Mouse (Mus musculus) layer of hippocampus, adult 9-10 months (tissue): Measurements from ENCODE around the gene Il6st.
A peak's percentile ranks its signal among the peaks of the same experiment; 100 is the strongest.
"Not testable (repeated sequence)": the region's sequence is repeated elsewhere in the genome, so short reads cannot be mapped to it uniquely, and the experiment has no call there.

Experiments
- DNase-seq: peaks from one replicate; pipeline ENCODE4 v3.0.0; 2022; ENCODE audit warnings: low spot score

Il6st gene

GRCm38 (mm10) chr13:112463868-112464625, at the start of gene Il6st:
Il6st (plus strand) TSS chr13:112464070.
- DNase-seq = peak; percentile 72

- no peak for DNase-seq
Observed at GRCm38 (mm10) chr13:112415896-112416295, 48.0 kb upstream of the Il6st start.

DNA sequence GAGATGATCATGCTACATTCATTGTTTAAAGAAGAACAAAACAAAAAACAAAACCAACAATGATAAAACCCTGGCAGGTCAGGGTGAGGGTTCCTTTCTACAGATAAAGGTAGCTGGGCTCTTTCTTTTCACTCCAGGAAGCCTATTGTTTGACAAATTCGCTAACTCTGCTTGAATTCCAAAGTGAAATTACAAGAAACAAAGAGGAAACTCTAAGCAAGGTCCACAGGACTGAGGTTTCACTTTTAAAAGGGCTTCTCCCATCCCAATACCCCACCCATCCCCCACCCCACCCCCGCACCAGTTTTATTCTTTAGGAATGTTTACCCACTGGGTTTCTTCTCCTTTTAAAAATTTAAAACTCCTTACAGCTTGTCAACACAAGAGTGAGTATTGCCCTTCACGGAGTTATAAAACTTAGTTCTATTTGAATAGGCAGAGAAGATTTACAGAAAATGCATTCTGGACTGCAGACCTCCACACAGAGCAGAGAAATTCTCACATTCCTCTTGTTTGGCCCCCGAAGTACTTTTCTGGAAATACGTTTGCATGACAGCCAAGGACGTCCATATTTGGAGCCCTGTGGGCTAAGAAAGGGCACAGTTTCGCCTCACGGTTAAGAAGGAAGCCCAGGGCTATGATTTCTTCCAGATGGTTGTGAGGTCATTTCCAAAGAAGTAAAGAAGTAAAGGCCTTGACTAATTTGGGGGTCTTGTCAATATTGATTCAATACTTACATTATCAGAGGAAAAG, 47.3 kb upstream of the Il6st start:
- no peak for DNase-seq

GRCm38 (mm10) chr13:112417163-112417523, 46.7 kb upstream of the Il6st start:
- no peak for DNase-seq

GRCm38 (mm10) chr13:112417861-112418423, 45.9 kb upstream of the Il6st start:
- DNase-seq = no peak

DNA sequence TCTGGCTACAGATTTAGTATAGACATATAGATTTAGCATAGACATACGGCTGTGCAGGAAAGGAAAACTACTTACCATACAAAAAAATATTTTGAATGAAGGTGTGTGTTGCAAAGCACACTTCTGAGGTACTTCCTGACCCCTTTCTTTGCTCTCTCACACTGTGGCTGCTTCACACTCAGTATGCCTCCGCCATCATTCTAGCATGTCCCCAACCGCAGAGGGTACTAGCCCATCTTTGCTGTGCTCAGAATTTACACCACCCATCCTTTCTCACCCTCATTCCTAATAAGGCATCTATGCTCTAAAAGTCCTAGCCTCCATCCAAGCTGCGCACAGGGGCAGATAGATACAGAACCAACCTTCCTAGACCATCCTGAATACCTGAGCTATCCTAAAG, 45.3 kb upstream of the Il6st start:
- DNase-seq = no peak

DNA sequence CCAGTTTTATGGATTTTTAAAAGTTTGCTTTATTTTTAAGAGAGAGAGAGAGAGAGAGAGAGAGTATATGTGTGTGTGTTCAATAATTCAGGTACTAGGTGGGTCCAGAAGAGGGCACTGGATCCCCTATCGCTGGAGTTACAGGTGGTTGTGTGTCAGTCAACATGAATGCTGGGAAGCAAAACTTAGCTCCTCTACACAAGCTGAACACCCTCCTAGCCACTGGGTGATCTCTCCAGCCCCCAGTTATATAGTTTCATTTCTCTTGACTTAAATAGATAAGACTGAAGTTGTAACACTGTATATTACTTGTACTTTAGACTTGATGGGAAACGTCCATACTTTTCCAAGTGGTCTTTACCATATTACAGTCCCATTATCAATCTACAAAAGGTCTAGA, 39.7 kb upstream of the Il6st start:
- DNase-seq = no peak

DNA sequence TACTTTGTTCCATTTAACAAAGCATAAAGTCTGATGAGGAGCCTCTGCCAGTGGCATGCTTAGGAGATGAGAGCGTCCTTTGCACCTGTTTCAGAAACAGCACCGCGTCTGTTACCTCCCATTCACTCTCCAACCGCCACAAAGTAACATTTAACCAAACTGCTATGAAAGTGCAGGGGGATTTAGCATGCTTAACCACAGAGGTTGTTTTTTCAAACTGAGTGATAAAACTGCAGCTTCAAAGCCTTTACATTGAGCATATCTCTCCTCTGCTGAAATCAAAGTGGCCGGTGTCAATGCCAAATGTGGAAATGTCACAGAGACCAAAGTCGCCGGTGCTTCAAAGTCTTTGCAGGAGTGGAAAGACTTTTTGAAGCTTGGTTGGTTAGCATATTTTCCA, 39.2 kb upstream of the Il6st start:
- no peak for DNase-seq

DNA sequence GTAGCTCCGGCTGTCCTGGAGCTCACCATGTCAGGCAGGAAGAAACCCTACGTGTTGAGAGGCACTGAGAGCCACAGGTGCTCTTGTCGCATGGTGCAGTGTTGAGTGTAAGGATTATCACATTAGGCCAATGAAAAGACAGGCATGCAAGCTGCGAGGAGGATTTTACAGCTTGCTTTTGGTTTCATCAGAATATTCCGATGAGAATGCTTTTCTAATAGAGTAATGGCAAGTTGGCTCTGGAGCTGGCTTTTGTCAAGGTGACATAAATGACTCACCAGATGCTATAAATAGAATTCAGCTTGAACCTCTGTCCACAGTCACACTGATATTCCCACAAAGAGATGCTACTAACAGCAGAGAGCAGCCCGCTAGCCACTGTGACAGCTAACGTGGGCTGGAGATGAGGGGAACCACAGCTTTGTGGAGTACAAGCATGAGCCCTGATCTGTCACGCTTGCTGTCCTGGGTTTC, 38.7 kb upstream of the Il6st start:
- no peak for DNase-seq

GRCm38 (mm10) chr13:112426265-112427135, 37.4 kb upstream of the Il6st start:
- DNase-seq = no peak

- DNase-seq = not testable (repeated sequence)
Observed at GRCm38 (mm10) chr13:112427136-112427470, 36.8 kb upstream of the Il6st start.

GRCm38 (mm10) chr13:112427521-112427920, 36.3 kb upstream of the Il6st start:
- DNase-seq = no peak

- DNase-seq = no peak
Observed at GRCm38 (mm10) chr13:112433271-112433670, 30.6 kb upstream of the Il6st start.

DNA sequence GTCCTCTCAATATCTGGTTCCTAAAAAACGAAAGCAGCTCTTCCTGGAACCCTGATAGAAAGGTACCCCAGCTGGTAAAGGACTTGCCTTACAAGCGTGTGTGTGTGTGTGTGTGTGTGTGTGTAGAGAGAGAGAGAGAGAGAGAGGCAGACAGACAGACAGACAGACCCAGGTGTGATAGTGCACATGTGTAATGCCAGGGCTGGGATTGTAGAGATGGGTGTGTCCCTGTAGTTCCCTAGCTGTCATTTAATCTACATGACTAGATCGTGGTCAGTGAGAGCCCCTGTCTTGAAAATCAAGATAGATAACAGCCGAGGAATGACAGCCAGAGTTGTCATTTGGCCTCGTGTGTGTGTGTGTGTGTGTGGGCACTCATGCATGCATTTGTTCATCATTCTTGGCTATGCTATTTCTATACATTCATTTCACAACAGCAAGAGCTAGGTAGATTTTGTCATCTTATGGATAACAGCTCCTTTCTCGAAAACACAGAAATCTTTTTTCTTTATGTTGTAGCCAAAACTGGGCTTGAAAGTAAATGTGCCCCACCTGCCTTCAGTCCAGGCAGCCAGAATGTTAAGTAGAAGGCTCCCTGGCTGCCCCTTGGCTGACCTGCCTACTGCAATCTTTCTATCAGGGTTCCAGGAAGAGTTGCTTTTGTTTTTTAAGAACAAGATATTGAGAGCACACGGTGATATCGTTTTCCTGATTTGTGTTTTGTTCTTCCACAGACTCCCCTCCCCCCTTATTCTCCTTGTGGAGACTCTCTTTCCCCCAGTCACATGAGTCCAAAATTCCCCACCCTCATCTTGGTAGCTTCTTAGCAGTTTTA, 28.4 kb upstream of the Il6st start:
- no peak for DNase-seq

DNA sequence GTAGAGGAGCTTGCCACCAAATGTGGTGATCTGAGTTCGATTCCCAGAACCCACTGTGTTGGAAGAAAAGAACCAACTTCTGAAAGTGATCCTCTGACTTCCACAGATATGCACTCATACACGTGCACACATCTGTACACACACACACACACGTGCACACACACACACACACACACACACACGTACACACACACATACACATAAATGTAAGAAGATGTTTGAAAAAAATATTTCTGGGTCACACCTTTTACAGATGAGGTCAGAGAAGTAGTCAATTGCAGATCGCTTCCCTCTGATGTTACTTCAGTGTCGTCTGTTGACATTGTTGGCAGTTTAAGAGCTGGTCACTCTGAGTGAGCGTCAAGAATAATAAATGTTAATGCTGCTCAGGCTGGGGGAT, 27.6 kb upstream of the Il6st start:
- DNase-seq = no peak

DNA sequence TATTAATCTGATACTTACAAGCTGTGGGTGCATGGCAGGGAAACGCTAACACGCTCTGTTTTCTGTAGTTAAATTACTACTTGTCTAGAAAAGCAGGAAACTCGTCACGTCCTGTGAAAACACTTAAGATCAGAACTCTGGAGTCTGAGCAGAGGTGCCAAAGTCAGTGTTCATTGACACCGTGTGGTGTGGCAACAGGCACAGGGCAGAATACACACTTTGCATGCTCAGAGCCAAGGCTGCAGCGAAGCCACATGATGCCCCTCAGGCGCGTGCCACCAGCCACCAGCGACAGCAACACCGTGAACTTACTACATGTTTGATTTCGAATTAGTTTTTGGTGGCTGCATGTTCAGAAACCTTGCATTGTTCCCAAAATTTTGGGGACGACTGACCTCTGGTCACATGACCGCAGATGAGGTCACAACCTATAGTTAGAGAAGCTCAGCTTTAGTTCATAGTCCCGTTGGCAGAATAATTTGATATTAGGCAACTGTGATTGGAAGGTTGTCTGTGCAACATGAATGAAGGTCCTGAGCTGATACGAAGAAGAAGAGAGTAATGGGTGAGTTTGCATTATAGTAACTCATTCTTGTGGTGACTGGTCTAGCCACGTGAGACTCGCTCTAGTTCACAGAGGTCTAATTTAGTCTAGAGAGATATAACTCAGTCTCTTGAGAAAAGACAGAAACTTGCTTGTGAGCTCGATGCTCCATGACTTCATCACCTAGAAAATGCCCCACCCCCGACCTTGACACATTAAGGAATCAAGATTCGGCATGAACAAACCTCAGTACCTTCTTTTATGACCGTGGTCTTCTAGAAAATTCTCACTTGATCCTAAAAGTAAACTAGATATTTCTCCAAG, 25.6 kb upstream of the Il6st start:
- DNase-seq = no peak

GRCm38 (mm10) chr13:112439105-112439818, 24.6 kb upstream of the Il6st start:
- DNase-seq = no peak

GRCm38 (mm10) chr13:112439917-112440361, 23.9 kb upstream of the Il6st start:
- DNase-seq = peak; percentile 33

DNA sequence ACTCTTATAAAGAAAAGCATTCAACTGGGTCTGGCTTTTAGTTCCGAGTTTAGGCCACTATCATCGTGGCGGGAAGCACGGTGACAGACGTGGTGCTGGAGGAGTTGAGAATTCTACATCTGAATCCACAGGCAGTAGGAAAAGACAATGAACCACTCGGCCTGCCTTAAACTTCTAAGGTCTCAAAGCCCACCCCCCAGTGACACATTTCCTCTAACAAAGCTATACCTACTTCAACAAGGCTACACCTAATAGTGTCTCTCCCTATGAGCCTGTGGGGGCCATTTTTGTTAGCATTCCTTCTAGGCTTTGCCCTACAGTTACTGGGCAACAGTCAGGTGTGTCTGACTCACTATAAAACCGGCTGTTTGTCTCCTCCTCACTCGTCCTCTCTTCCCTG, 23.2 kb upstream of the Il6st start:
- no peak for DNase-seq
